Mouse (Mus musculus) ES-E14 (cell line): ENCODE measurements around the gene Fam71e1. TPM values are rescaled to one million over a fixed set of nuclear protein-coding genes. Genes with fewer than 3 reads are reported as not detected.

Experiments used
- DNase-seq: peaks from one replicate; pipeline ENCODE4 v3.0.0-alpha.2; 2013; ENCODE audit warnings: low read depth, low spot score
- H3K27ac ChIP-seq: 2 replicates; pipeline ENCODE4 v1.5.1; 2012; ENCODE audit warnings: low read depth, mild to moderate bottlenecking, low read length, moderate library complexity, mixed read lengths; ENCODE audit not compliant: poor library complexity, insufficient read depth, severe bottlenecking
- H3K36me3 ChIP-seq: 2 replicates; pipeline ENCODE4 v1.6.1; 2012; ENCODE audit warnings: mild to moderate bottlenecking, low read length, moderate library complexity, mixed read lengths; ENCODE audit not compliant: control insufficient read depth, poor library complexity, insufficient read depth, severe bottlenecking
- H3K4me1 ChIP-seq, 2 experiments: fragments of 150-350 bp in 1 of 2; sonication (generic) in 1 of 2; 2 replicates each; pipeline ENCODE4 v1.6.1; 2012; ENCODE audit warnings: low read length in 2 of 2, mild to moderate bottlenecking in 1 of 2, mixed read lengths in 1 of 2; ENCODE audit not compliant: control insufficient read depth in 2 of 2, insufficient read depth in 2 of 2, poor library complexity in 1 of 2
- H3K4me3 ChIP-seq, 2 experiments: fragments of 150-350 bp in 1 of 2; sonication (generic) in 1 of 2; 2 replicates each; pipeline ENCODE4 v1.5.1; 2012; ENCODE audit warnings: low read length in 2 of 2, low read depth in 1 of 2, mild to moderate bottlenecking in 1 of 2, mixed read lengths in 1 of 2; ENCODE audit not compliant: insufficient read depth in 1 of 2, poor library complexity in 1 of 2, severe bottlenecking in 1 of 2
- H3K9ac ChIP-seq: 2 replicates; pipeline ENCODE4 v1.6.1; 2012; ENCODE audit warnings: low read depth, mild to moderate bottlenecking, low read length, mixed read lengths; ENCODE audit not compliant: poor library complexity, insufficient read depth, severe bottlenecking
- H3K9me3 ChIP-seq: fragments of 150-350 bp; sonication (generic); 2 replicates; pipeline ENCODE4 v1.6.1; 2012; ENCODE audit warnings: low read depth, mild to moderate bottlenecking, low read length; ENCODE audit not compliant: control insufficient read depth, insufficient read depth
- CHD2 ChIP-seq: IDR thresholded peaks from 2 replicates; pipeline ENCODE4 v1.6.1; 2014; ENCODE audit warnings: mild to moderate bottlenecking, low read depth, low read length, inconsistent platforms
- HCFC1 ChIP-seq: IDR thresholded peaks from 2 replicates; pipeline ENCODE4 v1.6.1; 2012; ENCODE audit warnings: low read length, inconsistent platforms, borderline replicate concordance; ENCODE audit not compliant: insufficient read depth
- MAFK ChIP-seq: IDR thresholded peaks from 2 replicates; pipeline ENCODE4 v1.6.1; 2014; ENCODE audit warnings: mild to moderate bottlenecking, low read depth, low read length, inconsistent platforms; ENCODE audit not compliant: insufficient read depth
- ZC3H11A ChIP-seq: IDR thresholded peaks from 2 replicates; pipeline ENCODE4 v1.6.1; 2012; ENCODE audit warnings: low read depth, mild to moderate bottlenecking, inconsistent platforms, low read length, borderline replicate concordance
- ZNF384 ChIP-seq: IDR thresholded peaks from 2 replicates; pipeline ENCODE4 v1.6.1; 2012; ENCODE audit warnings: low read depth, low read length, inconsistent platforms
- in situ Hi-C, 2 experiments: fragments of 600-800 bp; cut with MboI; formaldehyde crosslinking; loops; one replicate each; pipeline ENCODE4 v1.15.1; 2025; ENCODE audit warnings: low sequenced_read_pairs in 2 of 2, inconsistent platforms in 1 of 2; ENCODE audit not compliant: unreplicated experiment in 2 of 2
- total RNA-seq: library from RNA; depleted of rRNA; stranded (reverse); fragments of 300-350 nt; gene quantifications from 2 replicates; pipeline ENCODE4 v1.2.3, GENCODE M21; 2012

Gene Fam71e1
- total RNA-seq, 1 experiment, result 3.4 TPM

DNA sequence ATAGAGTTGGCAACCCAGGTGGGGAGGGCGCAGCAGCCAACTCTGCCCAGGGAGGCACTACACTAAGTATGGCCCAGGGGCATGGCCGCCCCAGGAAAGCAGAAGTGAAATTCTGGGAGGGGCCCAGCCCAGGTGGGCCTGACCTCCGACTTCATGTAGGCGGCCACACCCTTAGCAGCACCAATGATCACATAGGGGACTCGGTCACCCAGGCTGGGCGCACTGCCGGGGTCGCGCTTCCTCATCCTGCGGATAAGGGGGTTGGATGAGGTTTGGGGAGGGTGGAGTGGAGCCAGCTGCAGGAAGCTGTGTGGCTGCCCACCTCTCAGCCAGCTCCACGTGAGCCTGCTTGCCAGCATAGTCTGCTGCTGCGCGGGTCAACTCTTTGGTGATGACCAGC, 37.9 kb downstream of the Fam71e1 start:
- TF ChIP-seq MAFK (no peak), HCFC1 (no peak), ZNF384 (no peak), CHD2 (no peak), ZC3H11A (no peak)
- Histone ChIP-seq H3K4me3 (no peak overlapping the region), H3K9me3 (no peaks in the 10 kb centered on the region), H3K27ac (no peak overlapping the region), H3K4me1 (peaks cover 10 to 51% of the 10 kb centered on the region in 2 experiments; a peak in 3 of 4 replicates), H3K9ac (no peak overlapping the region), H3K36me3 (peaks cover 63% of the 10 kb centered on the region)
- in situ Hi-C loops, result no loop called here
- no peak for DNase-seq

DNA sequence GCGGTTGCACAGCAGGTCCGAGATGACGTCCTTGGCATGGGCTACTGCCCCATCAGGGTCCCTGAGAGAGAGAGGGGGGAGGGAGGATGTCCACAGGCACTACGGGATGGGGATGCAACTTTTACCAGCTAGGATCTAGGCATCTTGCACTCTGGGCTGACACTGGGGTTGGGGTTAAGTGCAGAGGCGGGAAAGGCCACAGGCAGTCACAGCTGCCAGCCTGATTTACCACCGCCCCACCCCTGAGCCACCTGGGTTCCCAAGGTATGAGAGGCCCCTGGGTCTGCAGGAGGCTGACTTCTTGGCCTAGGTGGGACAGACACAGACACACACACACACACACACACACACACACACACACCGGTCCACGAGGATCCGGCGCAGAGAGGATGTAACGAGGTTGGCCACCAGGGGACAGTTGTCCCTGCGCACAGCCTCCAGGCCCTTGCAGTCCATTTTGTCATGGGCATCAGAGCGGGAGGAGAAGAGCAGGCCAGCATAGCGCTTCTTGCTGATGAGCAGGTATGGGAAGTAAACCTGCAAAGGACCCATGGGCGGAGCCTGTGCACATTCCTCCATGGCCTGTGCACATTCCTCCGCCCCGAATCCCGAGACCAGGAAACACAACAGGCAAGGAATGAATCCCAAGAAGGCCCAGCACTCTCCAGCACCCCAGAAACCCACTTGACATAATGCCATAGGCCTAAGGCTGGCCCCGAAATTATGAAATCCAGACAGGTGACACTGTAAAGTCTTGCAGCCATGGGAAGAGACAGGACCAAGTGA, 38.5 kb downstream of the Fam71e1 start:
- TF ChIP-seq HCFC1, result no peak
- no peak for TF ChIP-seq CHD2
- no peak for TF ChIP-seq ZNF384
- no peak for TF ChIP-seq ZC3H11A
- TF ChIP-seq MAFK, result no peak
- no peak overlapping the region for H3K27ac ChIP-seq
- peaks cover 9 to 47% of the 10 kb centered on the region in 2 experiments; a peak in 3 of 4 replicates for H3K4me1 ChIP-seq
- H3K4me3 ChIP-seq, result no peak overlapping the region
- DNase-seq, result no peak
- H3K9me3 ChIP-seq, result no peaks in the 10 kb centered on the region
- H3K36me3 ChIP-seq, result peaks cover 69% of the 10 kb centered on the region
- H3K9ac ChIP-seq, result no peak overlapping the region
- in situ Hi-C loops, result no loop called here

DNA sequence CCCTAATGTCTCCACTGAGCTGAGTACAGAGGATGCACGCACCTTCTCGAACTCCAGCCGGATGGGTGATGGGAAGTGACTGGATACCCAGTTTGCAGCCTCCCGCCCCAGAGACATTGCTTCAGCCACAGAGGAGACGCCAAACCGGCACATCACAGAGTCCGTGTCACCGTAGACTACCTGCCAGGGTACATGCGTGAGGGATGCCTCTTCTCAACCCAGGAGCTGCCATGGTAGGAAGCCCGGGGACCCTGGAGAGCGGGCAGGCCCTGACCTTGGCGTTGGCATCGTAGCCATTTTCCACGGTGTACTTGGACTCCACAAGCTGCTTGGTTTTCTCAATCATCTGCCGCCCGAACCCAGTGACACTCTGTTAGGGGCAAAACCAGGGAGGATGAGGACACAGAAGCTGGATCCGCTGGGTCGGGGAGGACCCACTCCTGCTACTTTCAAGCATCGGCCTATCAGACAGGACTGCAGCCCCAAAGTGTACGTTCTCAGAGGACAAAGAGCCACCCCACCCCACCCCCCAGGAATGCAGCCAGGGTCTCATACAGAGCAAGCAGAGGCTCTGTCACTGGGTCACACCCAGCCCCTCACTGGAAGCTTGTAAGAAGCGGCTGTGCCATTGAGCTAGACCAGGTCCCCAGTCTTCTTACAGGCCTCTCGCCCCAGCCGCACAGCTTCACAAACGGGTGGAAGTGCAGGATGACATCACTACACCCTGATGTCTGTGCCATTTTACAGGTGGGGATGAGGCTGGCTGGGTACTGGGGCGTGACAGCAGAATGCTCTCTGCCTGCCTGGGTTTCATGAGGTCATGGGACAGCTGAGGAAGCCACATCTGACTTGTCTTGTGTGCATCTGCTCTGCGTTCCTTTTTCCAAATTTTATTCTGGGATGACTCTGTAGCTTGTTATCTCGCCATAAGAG, 39.5 kb downstream of the Fam71e1 start:
- in situ Hi-C loops, result no loop called here
- Histone ChIP-seq H3K27ac (no peak overlapping the region), H3K4me3 (no peak overlapping the region), H3K9me3 (no peaks in the 10 kb centered on the region), H3K4me1 (peaks cover 8 to 47% of the 10 kb centered on the region in 2 experiments; a peak in 3 of 4 replicates), H3K36me3 (peaks cover 80% of the 10 kb centered on the region), H3K9ac (no peak overlapping the region)
- no peak for DNase-seq
- TF ChIP-seq ZC3H11A (no peak), CHD2 (no peak), ZNF384 (no peak), MAFK (no peak), HCFC1 (no peak)

DNA sequence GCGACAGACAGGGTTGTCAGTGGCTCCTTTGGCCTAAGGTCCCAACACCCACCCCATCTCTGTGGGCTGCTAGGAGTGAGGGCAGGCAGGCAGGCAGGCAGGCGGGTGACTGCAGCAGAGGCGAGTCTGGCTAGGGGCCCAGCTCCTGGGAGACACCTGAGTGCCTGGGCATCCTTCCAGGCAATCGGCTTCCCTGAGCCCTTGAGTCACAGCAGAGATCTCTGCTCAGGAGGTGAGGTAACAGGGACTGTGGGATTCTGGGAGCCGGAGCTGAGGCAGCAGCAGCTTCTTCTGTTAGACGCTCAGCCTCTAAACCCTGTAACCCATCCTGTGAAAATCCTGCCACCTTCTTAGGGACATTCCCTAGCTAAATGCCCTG, 40.2 kb downstream of the Fam71e1 start:
- in situ Hi-C loops, result no loop called here
- H3K36me3 ChIP-seq, result peaks cover 87% of the 10 kb centered on the region
- H3K4me1 ChIP-seq, result peaks cover 8 to 49% of the 10 kb centered on the region in 2 experiments; a peak in 3 of 4 replicates
- no peaks in the 10 kb centered on the region for H3K9me3 ChIP-seq
- TF ChIP-seq MAFK, result no peak
- H3K9ac ChIP-seq, result no peak overlapping the region
- no peak for DNase-seq
- H3K27ac ChIP-seq, result no peak overlapping the region
- no peak overlapping the region for H3K4me3 ChIP-seq
